Mouse (Mus musculus) CD4-positive naive resting alpha-beta T cell, adult 76 days (primary cell): ENCODE measurements around the gene Syt1. TPM values are rescaled to one million over a fixed set of nuclear protein-coding genes. Genes with fewer than 3 reads are reported as not detected.

ENCODE experiments used
- total RNA-seq: library from RNA; stranded (reverse); gene quantifications from one replicate; pipeline ENCODE4 v1.2.4, GENCODE M21; 2023

Syt1 gene
- not detected for total RNA-seq

GRCm38 (mm10) chr10:109010241-109011193 lies at the start of gene Syt1:
Gene Syt1, minus strand, starts transcription at chr10:109010982.

GRCm38 (mm10) chr10:108699946-108700345 lies 310.8 kb downstream of the Syt1 start, which contains the start of gene Gm5136:
Gene Gm5136, minus strand, starts transcription at chr10:108700160.

